Mouse (Mus musculus): Measurements from ENCODE around the gene Tmem63c.

GRCm38 (mm10) chr12:87082797-87083196 lies 61.7 kb downstream of the Tmem63c start:
- no peak for TF ChIP-seq CTCF (conservative IDR thresholded peaks at IDR 0.05; ENCODE audit: low read length)
- no peak for TF ChIP-seq NANOG (IDR thresholded peaks at IDR 0.05; ENCODE audit: borderline replicate concordance, low read length)

Data from E14TG2a.4 (cell line).